In genomic region chr12:36207800-36208148, GRCm38 (mm10) we compare ENCODE assay signal across 12 mouse cellular contexts. TPM values are rescaled to one million over a fixed set of nuclear protein-coding genes. Genes with fewer than 3 reads are reported as not detected.
DNase-seq lines count a peak whose midpoint lies in the region; ATAC-seq lines count a peak whose summit lies in the region.
"Had no signal": no experiment of that assay in that cellular context is flagged by ENCODE, and none has a peak within 500 bp of the region (broad histone marks: within the 10 kb centered on the region; RNA-seq: fewer than 3 reads in every experiment).

No protein-coding gene starts in this region.

- no peaks in the 10 kb centered on the region for H3K27me3 ChIP-seq in heart, embryonic 12.5 days (replicated peaks)
- H3K27me3 ChIP-seq in neural tube, embryonic 11.5 days (ENCODE audit: control insufficient read depth, insufficient read depth, low read length) = no peaks in the 10 kb centered on the region
- no peaks in the 10 kb centered on the region for H3K27me3 ChIP-seq in midbrain, embryonic 11.5 days (ENCODE audit: control insufficient read depth, insufficient read depth, low read length)
- H3K27me3 ChIP-seq: embryonic facial prominence, embryonic 13.5 days had no signal

- 84% methylated on average over 7 of the region's 7 CpGs for WGBS in heart, embryonic 12.5 days
- 77% methylated on average over 7 of the region's 7 CpGs for whole genome bisulfite sequencing in neural tube, embryonic 11.5 days
- 73% methylated on average over 7 of the region's 7 CpGs for WGBS in midbrain, embryonic 11.5 days

- H3K27ac ChIP-seq in heart, embryonic 12.5 days (ENCODE audit: poor library complexity, severe bottlenecking) = no peak overlapping the region
- no peak overlapping the region for H3K27ac ChIP-seq in neural tube, embryonic 11.5 days (ENCODE audit: low read depth, low read length)
- peak overlapping the region; percentile 20 for H3K27ac ChIP-seq in midbrain, embryonic 11.5 days (ENCODE audit: low read depth, low read length)
- H3K27ac ChIP-seq: embryonic facial prominence, embryonic 13.5 days; liver, embryonic 14.5 days had no signal

- H3K9ac ChIP-seq in heart, embryonic 12.5 days = no peak overlapping the region
- H3K9ac ChIP-seq in neural tube, embryonic 11.5 days (ENCODE audit: low read length) = no peak overlapping the region
- H3K9ac ChIP-seq in midbrain, embryonic 11.5 days (ENCODE audit: low read length) = no peak overlapping the region
- H3K9ac ChIP-seq: embryonic facial prominence, embryonic 13.5 days; liver, embryonic 14.5 days had no signal

- H3K4me2 ChIP-seq in heart, embryonic 12.5 days = peak overlapping the region; percentile 32; the same call in 1 of the 2 replicates
- 0 out of 2 replicates have a peak overlapping the region, but pooled peaks have one; percentile 20 for H3K4me2 ChIP-seq in neural tube, embryonic 11.5 days (ENCODE audit: low read depth)
- peak overlapping the region; percentile 20; the same call in 1 of the 2 replicates for H3K4me2 ChIP-seq in midbrain, embryonic 11.5 days
- H3K4me2 ChIP-seq: embryonic facial prominence, embryonic 13.5 days had no signal

- intact Hi-C loops in heart, postnatal 25 days (cut with DNase I) = no loop called here
- intact Hi-C loops in left cerebral cortex, postnatal 10 days (cut with DNase I) = no loop called here

- no peak for DNase-seq in heart, postnatal 25 days (ENCODE audit: low spot score)
- no peak for DNase-seq in neural tube, embryonic 11.5 days (ENCODE audit: low spot score)
- no peak for DNase-seq in neural tube, embryonic 10.5 days (ENCODE audit: extremely low spot score, low spot score)
- no peak for DNase-seq in midbrain, embryonic 11.5 days (ENCODE audit: low spot score, missing footprints)
- DNase-seq in cerebellum, adult 18-20 months = no peak
- no peak for DNase-seq in spleen, postnatal 36 days (ENCODE audit: low spot score in 2 of 2)
- no peak for DNase-seq in left cerebral cortex, postnatal 10 days (ENCODE audit: extremely low spot score in 1 of 2, low spot score in 2 of 2)

- H3K36me3 ChIP-seq in heart, embryonic 12.5 days = no peaks in the 10 kb centered on the region
- H3K36me3 ChIP-seq in neural tube, embryonic 11.5 days (ENCODE audit: control insufficient read depth, insufficient read depth, low read length) = no peaks in the 10 kb centered on the region
- H3K36me3 ChIP-seq in midbrain, embryonic 11.5 days (ENCODE audit: control insufficient read depth, insufficient read depth, low read length) = no peaks in the 10 kb centered on the region
- H3K36me3 ChIP-seq: embryonic facial prominence, embryonic 13.5 days had no signal

- no peak for ATAC-seq in heart, embryonic 12.5 days (ENCODE audit: insufficient number of reproducible peaks, low FRiP score)
- peak; percentile 39 for ATAC-seq in neural tube, embryonic 11.5 days (ENCODE audit: insufficient read depth, low FRiP score, low TSS enrichment)
- no peak for ATAC-seq in midbrain, embryonic 11.5 days (ENCODE audit: low FRiP score)

- no peaks in the 10 kb centered on the region for H3K9me3 ChIP-seq in heart, embryonic 12.5 days (replicated peaks)
- no peaks in the 10 kb centered on the region for H3K9me3 ChIP-seq in neural tube, embryonic 11.5 days (ENCODE audit: control insufficient read depth, low read length)
- H3K9me3 ChIP-seq in midbrain, embryonic 11.5 days (ENCODE audit: control insufficient read depth, low read length) = no peaks in the 10 kb centered on the region
- H3K9me3 ChIP-seq: embryonic facial prominence, embryonic 13.5 days had no signal

- peaks cover 6% of the 10 kb centered on the region for H3K4me1 ChIP-seq in heart, embryonic 12.5 days (replicated peaks)
- peaks cover 6% of the 10 kb centered on the region for H3K4me1 ChIP-seq in neural tube, embryonic 11.5 days (ENCODE audit: control insufficient read depth, insufficient read depth, low read length)
- peaks cover 9% of the 10 kb centered on the region; the same call in 1 of the 2 replicates for H3K4me1 ChIP-seq in midbrain, embryonic 11.5 days (ENCODE audit: control insufficient read depth, insufficient read depth, low read length)

- no peak overlapping the region for H3K4me3 ChIP-seq in heart, embryonic 12.5 days
- H3K4me3 ChIP-seq in neural tube, embryonic 11.5 days (ENCODE audit: low read depth, low read length) = no peak overlapping the region
- H3K4me3 ChIP-seq in midbrain, embryonic 11.5 days (ENCODE audit: low read depth, low read length) = no peak overlapping the region
- H3K4me3 ChIP-seq: embryonic facial prominence, embryonic 13.5 days had no signal

RNA-seq across cellular contexts. Expression of gene Lrrc72, which starts 45.4 kb away (rescaled TPM):
- not detected in 2 replicates for polyA plus RNA-seq in heart, embryonic 12.5 days (2016; fragmentation: Nextera tagmentation; extraction: Ambion mirVana)
- not detected for total RNA-seq in heart, postnatal 25 days (2021)
- not detected in 2 replicates for polyA plus RNA-seq in neural tube, embryonic 11.5 days (2014; fragmentation: Nextera tagmentation; extraction: Ambion mirVana)
- not detected in 2 replicates for polyA plus RNA-seq in midbrain, embryonic 11.5 days (2014; fragmentation: Nextera tagmentation; extraction: Ambion mirVana)
- not detected for total RNA-seq in left cerebral cortex, postnatal 10 days (2021)
- total RNA-seq: gastrocnemius, postnatal 14 days had no signal
- polyA plus RNA-seq: embryonic facial prominence, embryonic 13.5 days; large intestine, adult 2 months; liver, embryonic 14.5 days had no signal

RNA-seq across cellular contexts. Expression of gene Bzw2, which starts 49.9 kb away (rescaled TPM):
- polyA plus RNA-seq in heart, embryonic 12.5 days (2016; fragmentation: Nextera tagmentation; extraction: Ambion mirVana) = 213 and 218 TPM in 2 replicates
- 100 to 1,000 TPM; 181 to 182 TPM for total RNA-seq in heart, postnatal 25 days (2021)
- 291 and 303 TPM in 2 replicates for polyA plus RNA-seq in neural tube, embryonic 11.5 days (2014; fragmentation: Nextera tagmentation; extraction: Ambion mirVana)
- polyA plus RNA-seq in midbrain, embryonic 11.5 days (2014; fragmentation: Nextera tagmentation; extraction: Ambion mirVana) = 292 and 312 TPM in 2 replicates
- total RNA-seq in left cerebral cortex, postnatal 10 days (2021) = 100 to 1,000 TPM; 110 to 118 TPM

RNA-seq across cellular contexts. Expression of gene Ankmy2, which starts 50.9 kb away (rescaled TPM):
- 26.7 and 27.6 TPM in 2 replicates for polyA plus RNA-seq in heart, embryonic 12.5 days (2016; fragmentation: Nextera tagmentation; extraction: Ambion mirVana)
- 10 to 100 TPM; 15.5 to 17.1 TPM for total RNA-seq in heart, postnatal 25 days (2021)
- polyA plus RNA-seq in neural tube, embryonic 11.5 days (2014; fragmentation: Nextera tagmentation; extraction: Ambion mirVana) = 23.1 and 29.1 TPM in 2 replicates
- polyA plus RNA-seq in midbrain, embryonic 11.5 days (2014; fragmentation: Nextera tagmentation; extraction: Ambion mirVana) = 30.9 and 33.8 TPM in 2 replicates
- total RNA-seq in left cerebral cortex, postnatal 10 days (2021) = 10 to 100 TPM; 58.9 to 60.0 TPM
